Mouse (Mus musculus) bone marrow, adult 2 months (tissue): ENCODE data around the gene Slc30a1.

Experiments
- CTCF ChIP-seq: fragments of 200-500 bp; IDR thresholded peaks from 2 replicates; pipeline ENCODE4 v1.5.1; 2011; ENCODE audit warnings: low read length, control low read depth; ENCODE audit not compliant: control insufficient read depth, insufficient read depth
- POLR2A ChIP-seq: fragments of 200-500 bp; IDR thresholded peaks from 2 replicates; pipeline ENCODE4 v1.6.1; 2011; ENCODE audit warnings: low read depth, mild to moderate bottlenecking, control low read depth, low read length, borderline replicate concordance; ENCODE audit not compliant: control insufficient read depth

DNA sequence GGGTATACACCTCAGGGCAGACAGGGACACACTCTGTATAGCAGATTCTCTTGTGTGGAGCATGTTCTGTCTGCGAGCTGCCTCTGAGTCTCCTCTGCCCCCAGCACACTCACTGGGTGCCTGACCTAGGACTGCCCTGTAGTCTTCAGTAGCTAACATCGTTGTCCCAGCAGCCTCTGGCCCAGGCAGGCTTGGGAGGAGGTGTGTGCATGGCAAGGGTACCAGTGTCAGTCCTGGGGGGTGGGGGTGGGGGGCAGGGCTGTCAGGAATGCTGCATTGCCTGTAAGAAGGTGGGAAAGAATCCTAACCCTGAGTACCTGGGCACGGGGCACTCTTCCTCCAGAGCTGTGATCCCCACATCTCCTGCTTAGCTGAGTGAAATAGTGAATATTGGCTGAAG is 20.1 kb downstream of the Slc30a1 start:
- TF ChIP-seq CTCF (no peak), POLR2A (no peak)
